In genomic region chr14:46419269-46419668, GRCm38 (mm10) we compare ENCODE assay signal across 19 mouse cellular contexts. TPM values are rescaled to one million over a fixed set of nuclear protein-coding genes. Genes with fewer than 3 reads are reported as not detected.
DNase-seq lines count a peak whose midpoint lies in the region; ATAC-seq and TF ChIP-seq lines count a peak whose summit lies in the region.
"Had no signal": no experiment of that assay in that cellular context is flagged by ENCODE, and none has a peak within 500 bp of the region (broad histone marks: within the 10 kb centered on the region; RNA-seq: fewer than 3 reads in every experiment).

No protein-coding gene starts in this region.

- peak; percentile 84 for DNase-seq in liver, adult 2 months (ENCODE audit: extremely low read depth, low read depth, low spot score)
- DNase-seq in liver, postnatal 0 days: no peak
- peak; percentile 55 for DNase-seq in ZHBTc4 (ENCODE audit: low read depth, low spot score)
- peak; percentile 35 to 47 for DNase-seq in kidney, adult 8-10 months
- no peak for DNase-seq in gastrocnemius, postnatal 4 days (ENCODE audit: low spot score in 2 of 2)
- DNase-seq: cerebellum, adult 11-12 months; heart, adult 11 months; lung, postnatal 4 days had no signal

- H3K4me3 ChIP-seq in liver, adult 2 months (ENCODE audit: insufficient read depth, low read depth, low read length): no peak overlapping the region
- H3K4me3 ChIP-seq in liver, postnatal 0 days (ENCODE audit: low read depth, low read length): no peak overlapping the region
- no peak overlapping the region for H3K4me3 ChIP-seq in midbrain, embryonic 16.5 days (ENCODE audit: low read depth, low read length)
- H3K4me3 ChIP-seq: heart, embryonic 15.5 days; limb, embryonic 12.5 days had no signal

- no peak for TF ChIP-seq EP300 in liver, postnatal 0 days (IDR thresholded peaks at IDR 0.05; ENCODE audit: low read depth)

- TF ChIP-seq CTCF in liver, adult 2 months (IDR thresholded peaks at IDR 0.05; ENCODE audit: low read depth, low read length): no peak
- no peak for TF ChIP-seq CTCF in liver, postnatal 0 days (IDR thresholded peaks at IDR 0.05; ENCODE audit: low read depth)

- H3K36me3 ChIP-seq in liver, adult 2 months (ENCODE audit: control insufficient read depth, insufficient read depth, low read length): no peaks in the 10 kb centered on the region
- no peaks in the 10 kb centered on the region for H3K36me3 ChIP-seq in liver, postnatal 0 days (replicated peaks; ENCODE audit: insufficient read depth, low read length)
- H3K36me3 ChIP-seq in midbrain, embryonic 16.5 days (ENCODE audit: control insufficient read depth, insufficient read depth, low read length): no peaks in the 10 kb centered on the region
- H3K36me3 ChIP-seq: heart, embryonic 15.5 days; limb, embryonic 12.5 days had no signal

- H3K27ac ChIP-seq in liver, adult 2 months (replicated peaks; ENCODE audit: insufficient read depth, low read depth, low read length): no peak overlapping the region
- no peak overlapping the region for H3K27ac ChIP-seq in liver, postnatal 0 days (ENCODE audit: low read depth)
- 0 out of 2 replicates have a peak overlapping the region, but pooled peaks have one; percentile 3 for H3K27ac ChIP-seq in midbrain, embryonic 16.5 days (ENCODE audit: low read length)
- H3K27ac ChIP-seq: heart, embryonic 15.5 days; hindbrain, embryonic 14.5 days; kidney, postnatal 0 days; limb, embryonic 12.5 days had no signal

- no peak overlapping the region for H3K4me2 ChIP-seq in liver, postnatal 0 days (ENCODE audit: low read depth, low read length)
- no peak overlapping the region for H3K4me2 ChIP-seq in midbrain, embryonic 16.5 days (ENCODE audit: low read length)
- H3K4me2 ChIP-seq: heart, embryonic 15.5 days; hindbrain, embryonic 14.5 days; limb, embryonic 12.5 days had no signal

- H3K9me3 ChIP-seq in liver, postnatal 0 days (ENCODE audit: low read length): no peaks in the 10 kb centered on the region
- H3K9me3 ChIP-seq in midbrain, embryonic 16.5 days (replicated peaks; ENCODE audit: control insufficient read depth, low read length, poor library complexity, severe bottlenecking): no peaks in the 10 kb centered on the region
- H3K9me3 ChIP-seq: heart, embryonic 15.5 days; limb, embryonic 12.5 days had no signal

- no peaks in the 10 kb centered on the region for H3K27me3 ChIP-seq in liver, adult 2 months (ENCODE audit: control insufficient read depth, insufficient read depth, low read length)
- no peaks in the 10 kb centered on the region for H3K27me3 ChIP-seq in liver, postnatal 0 days (ENCODE audit: insufficient read depth, low read length)
- H3K27me3 ChIP-seq in midbrain, embryonic 16.5 days (ENCODE audit: control insufficient read depth, insufficient read depth, low read depth, low read length): no peaks in the 10 kb centered on the region
- H3K27me3 ChIP-seq: CH12.LX; heart, embryonic 15.5 days; limb, embryonic 12.5 days had no signal

- no peak overlapping the region for H3K9ac ChIP-seq in liver, adult 2 months (ENCODE audit: low read depth, low read length)
- H3K9ac ChIP-seq in liver, postnatal 0 days (replicated peaks): no peak overlapping the region
- H3K9ac ChIP-seq in midbrain, embryonic 16.5 days (ENCODE audit: low read depth, low read length): no peak overlapping the region
- H3K9ac ChIP-seq: heart, embryonic 15.5 days; hindbrain, embryonic 14.5 days; limb, embryonic 12.5 days had no signal

- no peak for TF ChIP-seq POLR2A in liver, adult 2 months (IDR thresholded peaks at IDR 0.05; ENCODE audit: extremely low read depth, insufficient read depth, low read length)

- 51% methylated on average over 11 of the region's 11 CpGs for WGBS in liver, adult 2 months
- 64% methylated on average over 11 of the region's 11 CpGs for WGBS in liver, postnatal 0 days (ENCODE audit: insufficient replicate concordance)
- 37% methylated on average over 11 of the region's 11 CpGs for WGBS in midbrain, embryonic 16.5 days

- no peaks in the 10 kb centered on the region; the same call in 1 of the 2 replicates for H3K4me1 ChIP-seq in liver, adult 2 months (ENCODE audit: control insufficient read depth, insufficient read depth, low read length)
- no peaks in the 10 kb centered on the region for H3K4me1 ChIP-seq in liver, postnatal 0 days (ENCODE audit: insufficient read depth)
- 0 out of 2 replicates have a peak, but pooled peaks cover 3% of the 10 kb centered on the region for H3K4me1 ChIP-seq in midbrain, embryonic 16.5 days (ENCODE audit: control insufficient read depth, insufficient read depth, low read length)
- H3K4me1 ChIP-seq: heart, embryonic 15.5 days had no signal

- no peak for ATAC-seq in liver, postnatal 0 days
- ATAC-seq in midbrain, embryonic 16.5 days: peak; percentile 42
- ATAC-seq in CD4-positive, CD25-positive, alpha-beta regulatory T cell, adult 4 months: no peak

- H3K79me2 ChIP-seq in liver, adult 2 months (ENCODE audit: control insufficient read depth, insufficient read depth, low read length): no peaks in the 10 kb centered on the region

RNA-seq across cellular contexts. Expression of gene Bmp4, which starts 28.8 kb away (rescaled TPM):
- 1.8 and 10.5 TPM in 2 replicates for total RNA-seq in liver, adult 2 months (2014; rRNA removed)
- polyA plus RNA-seq in liver, adult 2 months (2012; rRNA removed): 5.2 and 10.0 TPM in 2 replicates
- 1.5 and 1.6 TPM in 2 replicates for polyA plus RNA-seq in liver, postnatal 0 days (2015; fragmentation: Nextera tagmentation; extraction: Ambion mirVana)
- 5.5 and 6.5 TPM in 2 replicates for polyA plus RNA-seq in midbrain, embryonic 16.5 days (2015; fragmentation: Nextera tagmentation; extraction: Ambion mirVana)
- polyA plus RNA-seq in CD4-positive, CD25-positive, alpha-beta regulatory T cell, adult 4 months (2017; shearing (Covaris generic)): not detected
- 10 to 100 TPM; 19.5 to 34.7 TPM for total RNA-seq in gastrocnemius, postnatal 4 days (2021)
- total RNA-seq: CH12.LX had no signal

RNA-seq across cellular contexts. Expression of gene Gm15217, which starts 40.1 kb away (rescaled TPM):
- not detected in 2 replicates for total RNA-seq in liver, adult 2 months (2014; rRNA removed)
- not detected in 2 replicates for polyA plus RNA-seq in liver, adult 2 months (2012; rRNA removed)
- polyA plus RNA-seq in liver, postnatal 0 days (2015; fragmentation: Nextera tagmentation; extraction: Ambion mirVana): not detected in 2 replicates
- polyA plus RNA-seq in midbrain, embryonic 16.5 days (2015; fragmentation: Nextera tagmentation; extraction: Ambion mirVana): not detected in 2 replicates
- not detected for polyA plus RNA-seq in CD4-positive, CD25-positive, alpha-beta regulatory T cell, adult 4 months (2017; shearing (Covaris generic))
- total RNA-seq in gastrocnemius, postnatal 4 days (2021): not detected
- total RNA-seq: CH12.LX; left cerebral cortex, adult 18-20 months had no signal
- polyA plus RNA-seq: cortical plate, adult 2 months; heart, embryonic 15.5 days; hindbrain, embryonic 14.5 days; limb, embryonic 12.5 days; liver, embryonic 16.5 days; testis, adult 2 months had no signal

Comparison
In these comparisons a context has a peak if more than half of its experiments do, and no peak if none do; other contexts are left out.
1. DNase-seq: peak in liver, adult 2 months (single experiment), ZHBTc4 (single experiment) and kidney, adult 8-10 months (2 of 2); none in liver, postnatal 0 days (single experiment) and gastrocnemius, postnatal 4 days (0 of 2).